Mouse (Mus musculus) erythroblast, embryonic 14.5 days (primary cell): ENCODE measurements around the gene Shisal2a.

Source experiments
- GATA1 ChIP-seq: IDR thresholded peaks from 2 replicates; pipeline ENCODE4 v1.6.1; 2012; ENCODE audit warnings: low read length, inconsistent platforms, mixed read lengths
- TAL1 ChIP-seq: IDR thresholded peaks from 3 replicates; pipeline ENCODE4 v1.6.1; 2012; ENCODE audit warnings: low read length, inconsistent platforms, mixed read lengths

DNA sequence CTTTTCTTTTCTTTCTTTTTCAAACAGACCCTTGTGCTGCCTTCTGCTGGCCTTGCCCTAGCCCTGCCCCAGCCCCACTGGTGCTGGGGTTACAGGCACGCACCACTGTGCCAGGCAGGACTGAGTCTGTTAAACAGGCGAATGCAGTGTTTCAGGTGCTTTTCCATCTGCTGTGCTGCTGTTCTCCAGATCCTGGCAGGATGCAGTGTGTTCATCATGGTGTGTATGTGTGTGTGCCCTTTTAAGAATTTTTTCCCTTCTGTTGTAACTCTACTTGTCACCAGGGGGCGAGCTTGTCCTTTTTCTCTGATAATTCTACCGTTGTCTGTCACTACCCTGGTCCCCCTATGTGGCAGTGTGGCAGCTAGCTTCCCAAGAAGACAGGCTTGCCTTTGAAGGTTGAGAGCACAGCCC lies 43.9 kb downstream of the Shisal2a start:
- no peak for TF ChIP-seq TAL1
- no peak for TF ChIP-seq GATA1
